Mouse (Mus musculus) testis, adult 2 months (tissue): ENCODE results near the gene Ndufa6.

Experiments
- CTCF ChIP-seq: fragments of 200-500 bp; IDR thresholded peaks from 2 replicates; pipeline ENCODE4 v1.5.1; 2012; ENCODE audit warnings: low read depth, mild to moderate bottlenecking, inconsistent platforms, low read length, moderate library complexity; ENCODE audit not compliant: control insufficient read depth, insufficient read depth, insufficient replicate concordance
- POLR2A ChIP-seq: fragments of 200-500 bp; IDR thresholded peaks from 2 replicates; pipeline ENCODE4 v1.6.1; 2012; ENCODE audit warnings: low read depth, mild to moderate bottlenecking, inconsistent platforms, low read length, moderate library complexity; ENCODE audit not compliant: control insufficient read depth

DNA sequence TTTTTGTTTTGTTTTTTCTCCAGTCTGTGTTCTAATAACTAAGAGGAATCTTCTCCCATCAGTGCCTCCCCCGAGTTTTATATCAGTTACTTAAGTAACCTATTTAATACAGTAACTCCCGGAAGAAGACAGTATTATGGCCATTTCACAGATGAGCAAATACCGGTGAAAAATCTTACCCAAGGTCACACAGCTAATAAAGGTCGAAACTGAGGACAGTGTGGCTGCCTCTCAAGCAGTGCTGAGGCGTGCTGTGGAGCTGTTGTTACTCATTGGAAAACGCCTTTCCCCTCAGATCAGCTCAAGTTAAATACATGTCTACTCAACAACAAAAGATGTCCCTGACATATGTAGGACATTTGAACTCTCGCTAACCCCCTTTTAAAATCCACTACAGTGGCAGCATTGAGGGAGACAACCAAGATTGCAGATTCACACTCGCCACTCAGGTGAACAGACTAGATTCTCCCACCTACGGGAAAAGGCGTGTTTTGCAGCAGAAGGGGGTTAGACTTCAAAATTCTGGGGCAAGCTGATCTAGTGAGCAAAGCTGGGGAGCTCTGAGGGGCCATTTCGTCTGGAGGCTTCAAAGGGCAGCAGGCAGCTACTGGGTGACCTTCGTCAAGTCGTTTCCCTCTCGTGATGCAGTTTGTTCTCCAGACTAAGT is 911 bp downstream of the Ndufa6 start:
- no peak for TF ChIP-seq CTCF
- no peak for TF ChIP-seq POLR2A
